In the genomic region with DNA sequence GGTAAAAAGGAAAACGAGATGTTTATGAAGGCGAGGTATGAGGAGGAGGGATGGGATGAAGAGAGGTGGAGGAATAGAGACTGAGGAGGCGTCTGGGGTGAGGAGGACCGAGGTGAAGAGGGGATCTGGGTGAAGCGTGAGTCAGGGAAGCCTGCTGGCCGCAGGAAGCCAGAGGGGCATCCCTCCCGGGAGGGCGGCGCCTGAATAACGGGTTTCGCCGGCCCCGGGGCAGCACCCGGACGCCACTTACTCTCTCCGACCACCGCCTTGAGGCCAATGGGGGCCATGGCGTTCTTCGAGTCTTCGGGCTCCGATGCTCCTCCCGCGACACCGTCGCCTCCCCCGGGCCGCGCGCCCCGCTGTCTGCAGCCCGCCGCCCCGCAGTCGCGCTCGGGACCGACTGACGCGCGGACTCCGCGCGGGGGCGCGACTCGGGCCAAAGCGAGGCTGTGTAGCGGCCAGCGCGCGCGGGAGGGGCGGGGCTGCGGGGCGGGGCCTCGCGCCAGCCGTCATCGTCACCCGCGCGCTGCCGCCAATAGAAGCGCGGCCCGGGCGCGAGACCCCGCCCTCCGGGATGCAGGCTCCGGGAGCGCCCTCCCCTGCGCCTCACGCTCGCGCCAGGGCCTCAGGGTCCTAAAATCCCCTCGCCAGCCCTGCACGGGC, we compare ENCODE assay signal across 8 mouse cellular contexts. TPM values are rescaled to one million over a fixed set of nuclear protein-coding genes. Genes with fewer than 3 reads are reported as not detected.
A peak's percentile ranks its signal among the peaks of the same experiment; 100 is the strongest.
DNase-seq lines count a peak whose midpoint lies in the region; ATAC-seq and TF ChIP-seq lines count a peak whose summit lies in the region.

A gene (minus strand): TSS at position 441 of the 663 bp plus-strand sequence.

- H3K4me1 ChIP-seq in embryonic facial prominence, embryonic 12.5 days: peaks cover 8% of the 10 kb centered on the region; the same call in 1 of the 2 replicates
- no peaks in the 10 kb centered on the region for H3K4me1 ChIP-seq in limb, embryonic 14.5 days (ENCODE audit: control insufficient read depth, insufficient read depth, low read length)
- H3K4me1 ChIP-seq in midbrain, embryonic 16.5 days (ENCODE audit: control insufficient read depth, insufficient read depth, low read length): peaks cover 22% of the 10 kb centered on the region
- H3K4me1 ChIP-seq in spleen, adult 2 months (ENCODE audit: control insufficient read depth, insufficient read depth, insufficient read length): no peaks in the 10 kb centered on the region; the same call in 1 of the 2 replicates

- H3K4me3 ChIP-seq in embryonic facial prominence, embryonic 12.5 days: peak within 1 kb of the TSS; percentile 85
- H3K4me3 ChIP-seq in limb, embryonic 14.5 days (replicated peaks; ENCODE audit: low read length): peak within 1 kb of the TSS; percentile 74
- H3K4me3 ChIP-seq in midbrain, embryonic 16.5 days (ENCODE audit: low read depth, low read length): peak within 1 kb of the TSS; percentile 50
- H3K4me3 ChIP-seq in spleen, adult 2 months (ENCODE audit: extremely low read depth, insufficient read depth, insufficient read length): peak within 1 kb of the TSS; percentile 67

- WGBS in embryonic facial prominence, embryonic 12.5 days: 1% methylated on average over 48 of the region's 78 CpGs
- 0% methylated on average over 9 of the region's 78 CpGs for whole genome bisulfite sequencing in limb, embryonic 14.5 days
- WGBS in midbrain, embryonic 16.5 days: under 1% methylated on average over 46 of the region's 78 CpGs
- under 1% methylated on average over 73 of the region's 78 CpGs for WGBS in spleen, adult 2 months

- H3K4me2 ChIP-seq in embryonic facial prominence, embryonic 12.5 days (replicated peaks): peak within 1 kb of the TSS; percentile 99
- H3K4me2 ChIP-seq in limb, embryonic 14.5 days (replicated peaks; ENCODE audit: low read depth, low read length, severe bottlenecking): peak within 1 kb of the TSS; percentile 99
- peak within 1 kb of the TSS; percentile 73 for H3K4me2 ChIP-seq in midbrain, embryonic 16.5 days (ENCODE audit: low read length)

- no peaks in the 10 kb centered on the region for H3K9me3 ChIP-seq in embryonic facial prominence, embryonic 12.5 days
- no peaks in the 10 kb centered on the region for H3K9me3 ChIP-seq in limb, embryonic 14.5 days (ENCODE audit: control insufficient read depth, low read length)
- H3K9me3 ChIP-seq in midbrain, embryonic 16.5 days (replicated peaks; ENCODE audit: control insufficient read depth, low read length, poor library complexity, severe bottlenecking): no peaks in the 10 kb centered on the region

- DNase-seq in 416B (ENCODE audit: low read depth): peak; percentile 85
- DNase-seq in adrenal gland, postnatal 36 days: peak; percentile 93 to 97
- peak; percentile 89 to 94 for DNase-seq in heart, adult 18-20 months
- DNase-seq in kidney, adult 18-20 months: peak; percentile 90
- DNase-seq in limb, embryonic 14.5 days (ENCODE audit: low spot score): peak; percentile 88
- peak; percentile 63 to 88 for DNase-seq in spleen, adult 2 months (ENCODE audit: low read depth in 1 of 2, low spot score in 2 of 2)

- peak; percentile 91 for ATAC-seq in embryonic facial prominence, embryonic 12.5 days (ENCODE audit: insufficient number of reproducible peaks, insufficient read depth, low FRiP score, low TSS enrichment)
- ATAC-seq in limb, embryonic 14.5 days (ENCODE audit: low FRiP score, low read depth): peak; percentile 96
- peak; percentile 93 for ATAC-seq in midbrain, embryonic 16.5 days

- H3K9ac ChIP-seq in embryonic facial prominence, embryonic 12.5 days: peak within 1 kb of the TSS; percentile 87
- peak within 1 kb of the TSS; percentile 70 for H3K9ac ChIP-seq in limb, embryonic 14.5 days (ENCODE audit: low read depth, low read length, severe bottlenecking)
- H3K9ac ChIP-seq in midbrain, embryonic 16.5 days (ENCODE audit: low read depth, low read length): peak within 1 kb of the TSS; percentile 75

- no peak for TF ChIP-seq CTCF in spleen, adult 2 months (IDR thresholded peaks at IDR 0.05; ENCODE audit: extremely low read depth, insufficient read depth, insufficient read length, insufficient replicate concordance)

- TF ChIP-seq POLR2A in limb, embryonic 14.5 days (IDR thresholded peaks at IDR 0.05; ENCODE audit: borderline replicate concordance, extremely low read depth, insufficient read depth, insufficient read length): 0 out of 2 replicates have a peak, but pooled peaks have one; percentile 17
- no peak for TF ChIP-seq POLR2A in spleen, adult 2 months (IDR thresholded peaks at IDR 0.05; ENCODE audit: low read depth, low read length)

- peaks cover under 1% of the 10 kb centered on the region; the same call in 1 of the 2 replicates for H3K27me3 ChIP-seq in embryonic facial prominence, embryonic 12.5 days
- 0 out of 2 replicates have a peak, but pooled peaks cover 4% of the 10 kb centered on the region for H3K27me3 ChIP-seq in limb, embryonic 14.5 days (ENCODE audit: control insufficient read depth, insufficient read depth, low read length)
- H3K27me3 ChIP-seq in midbrain, embryonic 16.5 days (ENCODE audit: control insufficient read depth, insufficient read depth, low read depth, low read length): 0 out of 2 replicates have a peak, but pooled peaks cover 2% of the 10 kb centered on the region
- H3K27me3 ChIP-seq in spleen, adult 2 months (ENCODE audit: control insufficient read depth, insufficient read depth, low read length): no peaks in the 10 kb centered on the region

- peak within 1 kb of the TSS; percentile 74 for H3K27ac ChIP-seq in embryonic facial prominence, embryonic 12.5 days
- H3K27ac ChIP-seq in limb, embryonic 14.5 days (replicated peaks; ENCODE audit: low read depth, low read length): peak within 1 kb of the TSS; percentile 48; the same call in 1 of the 2 replicates
- H3K27ac ChIP-seq in midbrain, embryonic 16.5 days (ENCODE audit: low read length): peak within 1 kb of the TSS; percentile 85
- H3K27ac ChIP-seq in spleen, adult 2 months (ENCODE audit: insufficient read depth, low read length): peak within 1 kb of the TSS; percentile 37; the same call in 1 of the 2 replicates

- H3K36me3 ChIP-seq in embryonic facial prominence, embryonic 12.5 days: no peaks in the 10 kb centered on the region
- H3K36me3 ChIP-seq in limb, embryonic 14.5 days (ENCODE audit: control insufficient read depth, insufficient read depth, low read length): no peaks in the 10 kb centered on the region
- H3K36me3 ChIP-seq in midbrain, embryonic 16.5 days (ENCODE audit: control insufficient read depth, insufficient read depth, low read length): no peaks in the 10 kb centered on the region
- H3K36me3 ChIP-seq in spleen, adult 2 months (ENCODE audit: control insufficient read depth, insufficient read depth, low read length): no peaks in the 10 kb centered on the region

RNA-seq across cellular contexts. Expression of the gene that starts here (rescaled TPM):
- total RNA-seq in adrenal gland, postnatal 36 days (2021): 10 to 100 TPM; 21.5 to 30.6 TPM
- polyA plus RNA-seq in embryonic facial prominence, embryonic 12.5 days (2016; fragmentation: Nextera tagmentation; extraction: Ambion mirVana): 28.3 and 32.4 TPM in 2 replicates
- total RNA-seq in heart, adult 18-20 months (2021): 10 to 100 TPM; 12.2 to 13.0 TPM
- polyA plus RNA-seq in limb, embryonic 14.5 days (2012; rRNA removed): 22.2 and 22.3 TPM in 2 replicates
- 15.8 and 20.8 TPM in 2 replicates for polyA plus RNA-seq in limb, embryonic 14.5 days (2014; fragmentation: Nextera tagmentation; extraction: Ambion mirVana)
- 340 and 389 TPM in 2 replicates for polyA plus RNA-seq in midbrain, embryonic 16.5 days (2015; fragmentation: Nextera tagmentation; extraction: Ambion mirVana)
- 5.5 and 5.6 TPM in 2 replicates for polyA plus RNA-seq in spleen, adult 2 months (2012; rRNA removed)

Comparison
In these comparisons a context has a peak if more than half of its experiments do, and no peak if none do; other contexts are left out.
1. Peak in every context shown above with its lines: DNase-seq, ATAC-seq, H3K4me3 ChIP-seq and H3K27ac ChIP-seq.
2. RNA of the gene that starts here (polyA plus RNA-seq): 340 to 389 TPM in midbrain, embryonic 16.5 days; 28.3 to 32.4 TPM in embryonic facial prominence, embryonic 12.5 days, 15.8 to 22.3 TPM in limb, embryonic 14.5 days and 5.5 to 5.6 TPM in spleen, adult 2 months; every median in the first group is over 10 times any median in the second.